Mouse (Mus musculus) urinary bladder, postnatal 14 days (tissue): Measurements from ENCODE around the gene Fam45a.
"Not testable (repeated sequence)": the region's sequence is repeated elsewhere in the genome, so short reads cannot be mapped to it uniquely, and the experiment has no call there.

Experiments
- DNase-seq: peaks from one replicate; pipeline ENCODE4 v3.0.0; 2021; ENCODE audit warnings: low spot score

Gene Fam45a

DNA sequence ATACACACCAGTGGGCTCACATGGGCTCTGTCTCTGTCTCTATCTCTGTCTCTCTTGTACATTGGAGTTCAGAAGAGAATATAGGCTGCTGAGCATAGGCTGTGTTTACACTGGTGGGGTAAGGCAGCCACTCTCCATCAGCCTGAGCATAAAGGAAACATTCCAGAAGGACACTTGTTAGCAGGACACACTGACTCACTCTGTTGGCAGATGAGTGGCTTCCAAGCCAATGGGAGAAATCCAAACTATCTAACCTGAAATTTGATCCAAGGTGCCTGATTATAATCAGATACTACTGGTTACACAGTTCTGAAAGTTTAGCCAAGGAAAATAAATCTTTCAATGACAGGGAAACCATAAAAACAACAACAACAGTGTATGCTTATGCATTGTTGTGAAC lies 34.3 kb downstream of the Fam45a start:
- DNase-seq = no peak

- peak; percentile 92 for DNase-seq
These were observed 49.7 kb downstream of the Fam45a start, which contains the start of gene Sfxn4 for GRCm38 (mm10) chr19:60860868-60861700. Gene Sfxn4 (minus strand): TSS chr19:60861479.

- not testable (repeated sequence) for DNase-seq
These were observed 54.8 kb downstream of the Fam45a start for GRCm38 (mm10) chr19:60866169-60866568.

DNA sequence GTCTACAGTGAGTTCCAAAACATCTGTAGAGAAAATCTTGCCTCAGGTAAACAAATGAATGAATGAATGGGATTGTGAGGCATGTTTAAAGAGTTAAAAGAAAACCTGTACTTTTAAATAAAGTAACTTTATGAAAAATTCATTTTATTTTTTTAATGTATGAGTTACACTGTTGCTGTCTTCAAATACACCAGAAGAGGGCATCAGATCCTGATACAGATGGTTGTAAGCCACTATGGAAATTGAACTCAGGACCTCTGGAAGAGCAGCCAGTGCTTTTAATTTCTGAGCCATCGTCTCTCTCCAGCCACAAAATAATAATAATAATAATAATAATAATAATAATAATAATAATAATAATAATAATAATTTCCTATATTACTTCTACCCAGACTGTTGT lies 59.1 kb downstream of the Fam45a start:
- DNase-seq = no peak

DNA sequence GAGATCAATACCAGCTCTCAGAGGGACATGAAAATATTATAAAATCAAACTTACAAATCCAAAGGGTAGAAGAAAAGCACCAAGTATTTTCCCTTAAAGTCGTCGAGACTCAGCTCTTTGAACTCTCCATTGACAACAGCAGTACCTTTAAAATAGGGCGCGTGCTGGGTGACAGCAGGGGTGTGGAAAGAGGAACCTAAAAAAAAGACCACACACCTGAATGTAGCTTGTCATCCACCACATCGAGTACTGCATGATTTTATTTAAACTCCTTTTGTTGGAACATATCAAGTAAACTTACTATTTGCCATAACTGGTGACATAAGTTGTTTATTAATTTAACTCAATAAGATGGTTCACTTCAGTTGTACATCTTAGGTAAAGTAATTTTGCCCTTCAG lies 60.0 kb downstream of the Fam45a start:
- DNase-seq = no peak

GRCm38 (mm10) chr19:60872272-60872671 lies 60.9 kb downstream of the Fam45a start:
- DNase-seq = no peak

DNA sequence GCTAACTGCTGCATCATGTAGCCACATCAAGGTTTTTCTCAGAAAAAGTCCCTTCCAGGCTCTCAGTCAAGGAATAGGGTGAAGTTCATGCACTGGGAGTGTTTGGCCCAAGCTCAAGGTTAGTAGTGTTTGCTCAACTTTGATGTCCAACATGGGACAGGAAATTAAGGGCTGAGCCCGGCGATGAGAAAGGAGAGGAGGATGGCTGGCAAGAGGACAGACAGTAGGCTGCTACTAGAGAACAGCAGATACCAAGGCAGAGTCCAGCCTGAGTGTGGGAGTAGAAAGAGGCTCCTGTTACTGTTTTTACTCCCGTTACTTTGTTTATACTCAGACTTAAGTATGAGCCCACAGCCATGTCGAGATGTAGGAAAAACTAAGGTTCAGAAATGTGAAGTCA lies 62.1 kb downstream of the Fam45a start:
- peak; percentile 23 for DNase-seq

GRCm38 (mm10) chr19:60874064-60874694 lies 62.8 kb downstream of the Fam45a start, which contains the start of gene Prdx3:
Gene Prdx3 (minus strand): TSS chr19:60874556.
- peak; percentile 97 for DNase-seq

GRCm38 (mm10) chr19:60883129-60883528 lies 71.7 kb downstream of the Fam45a start:
- DNase-seq = peak; percentile 15
